Mouse (Mus musculus) lung, embryonic 14.5 days (tissue): ENCODE data around the gene Iars2. TPM values are rescaled to one million over a fixed set of nuclear protein-coding genes. Genes with fewer than 3 reads are reported as not detected.

Experiments
- ATAC-seq: fragments of 200-750 bp; cut with Nextera tagmentation; 2 replicates; pipeline ENCODE4 v1.8.0; 2017; ENCODE audit warnings: mild to moderate bottlenecking, moderate TSS enrichment, moderate library complexity; ENCODE audit not compliant: insufficient read depth
- DNase-seq: peaks from one replicate; pipeline ENCODE4 v3.0.0-alpha.2; 2015
- H3K27ac ChIP-seq: fragments of 300-500 bp; sonication (generic); 2 replicates; pipeline ENCODE4 v1.5.1; 2014; ENCODE audit warnings: low read depth, mild to moderate bottlenecking, moderate library complexity
- H3K27me3 ChIP-seq: fragments of 300-500 bp; sonication (generic); 2 replicates; pipeline ENCODE4 v1.6.1; 2014; ENCODE audit warnings: low read length, control low read depth; ENCODE audit not compliant: insufficient read depth
- H3K36me3 ChIP-seq: fragments of 300-500 bp; sonication (generic); 2 replicates; pipeline ENCODE4 v1.6.1; 2014; ENCODE audit warnings: control low read depth; ENCODE audit not compliant: insufficient read depth
- H3K4me1 ChIP-seq: fragments of 300-500 bp; sonication (generic); 2 replicates; pipeline ENCODE4 v1.6.1; 2014; ENCODE audit warnings: antibody characterized with exemption, control low read depth; ENCODE audit not compliant: insufficient read depth
- H3K4me2 ChIP-seq: fragments of 300-500 bp; sonication (generic); 2 replicates; pipeline ENCODE4 v1.6.1; 2014; ENCODE audit warnings: mild to moderate bottlenecking
- H3K4me3 ChIP-seq: fragments of 300-500 bp; sonication (generic); 2 replicates; pipeline ENCODE4 v1.5.1; 2014; ENCODE audit warnings: low read depth, low read length
- H3K9ac ChIP-seq: fragments of 300-500 bp; sonication (generic); 2 replicates; pipeline ENCODE4 v1.6.1; 2014
- H3K9me3 ChIP-seq: fragments of 300-500 bp; sonication (generic); 2 replicates; pipeline ENCODE4 v1.6.1; 2016; ENCODE audit warnings: low read depth, low read length, control low read depth
- CTCF ChIP-seq: IDR thresholded peaks from 2 replicates; pipeline ENCODE4 v1.5.1; 2016; ENCODE audit warnings: antibody characterized with exemption, low read depth
- WGBS: fragments of 180-500 bp; shearing (Covaris S2); extraction: QIAGEN DNeasy Blood & Tissue Kit; methylation state at CpG from one replicate; pipeline ENCODE4 v1.1.7; 2014; 5-methylcytosine and 5-hydroxymethylcytosine counted together
- polyA plus RNA-seq: library from polyadenylated mRNA; unstranded; fragments of >200 nt; fragmentation: Nextera tagmentation; extraction: Ambion mirVana; gene quantifications from 2 replicates; pipeline ENCODE4 v1.2.1, GENCODE M21; 2014

Iars2 gene
- polyA plus RNA-seq, 1 experiment from 2014 or later = 33.5 TPM

DNA sequence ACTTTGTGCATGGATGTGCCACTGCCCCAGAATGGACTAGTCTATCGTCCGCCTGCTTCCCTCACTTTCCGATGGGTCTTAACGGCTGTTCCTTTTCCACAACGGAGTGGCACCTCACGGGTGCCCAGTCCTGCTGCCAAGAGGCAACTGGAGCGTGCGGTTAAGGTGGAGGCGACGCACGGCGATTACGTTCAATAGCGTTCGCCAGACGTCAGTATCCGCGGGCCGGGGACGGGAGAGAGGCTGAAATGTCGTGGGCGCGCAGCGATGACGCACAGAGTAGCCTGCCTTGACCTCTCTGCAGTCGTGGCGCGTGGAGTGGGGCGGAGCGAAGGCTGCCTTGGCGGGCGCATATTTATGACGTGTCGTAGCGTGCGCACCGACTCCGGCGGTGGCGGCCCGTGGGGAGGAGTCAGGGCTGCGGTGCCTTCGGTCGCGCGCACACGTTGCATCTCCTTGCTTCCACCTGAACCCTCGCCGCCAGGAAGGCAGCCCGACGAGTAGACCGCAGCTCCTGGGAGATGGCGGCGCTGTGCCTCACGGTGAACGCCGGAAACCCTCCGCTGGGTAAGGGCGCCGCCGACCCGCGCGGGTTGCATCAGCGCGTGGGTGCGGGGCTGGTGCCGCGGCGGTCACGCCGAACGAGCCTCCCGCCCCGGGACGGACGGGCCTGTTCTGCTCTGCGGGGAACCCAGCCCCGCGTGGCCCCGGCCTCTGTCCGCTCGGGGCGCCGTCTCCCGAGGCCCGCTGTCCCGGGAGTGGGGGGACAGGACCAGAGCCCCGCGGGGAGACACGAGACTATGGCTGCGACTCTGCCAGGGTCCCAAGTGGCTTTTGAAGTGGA, 33.7 kb upstream of the Iars2 start, which contains the start of gene Eprs:
TSS of gene Eprs (plus strand) at position 368 of the 844 bp plus-strand sequence.
- Histone ChIP-seq H3K27me3 (no peaks in the 10 kb centered on the region), H3K4me1 (peaks cover 9% of the 10 kb centered on the region; the same call in 1 of the 2 replicates), H3K27ac (peak within 1 kb of the TSS; percentile 95), H3K9ac (peak within 1 kb of the TSS; percentile 91), H3K9me3 (no peaks in the 10 kb centered on the region), H3K4me2 (peak within 1 kb of the TSS; percentile 92), H3K36me3 (peaks cover 22% of the 10 kb centered on the region), H3K4me3 (peak within 1 kb of the TSS; percentile 99)
- WGBS = under 1% methylated on average over 91 of the region's 92 CpGs
- no peak for TF ChIP-seq CTCF
- peak; percentile 100 for DNase-seq
- peak; percentile 96 for ATAC-seq

GRCm38 (mm10) chr1:185358211-185358610, 29.0 kb upstream of the Iars2 start:
- Histone ChIP-seq H3K4me1 (no peaks in the 10 kb centered on the region), H3K9ac (no peak overlapping the region), H3K9me3 (no peaks in the 10 kb centered on the region), H3K27me3 (no peaks in the 10 kb centered on the region), H3K4me2 (no peak overlapping the region), H3K36me3 (peaks cover 37% of the 10 kb centered on the region), H3K4me3 (no peak overlapping the region), H3K27ac (no peak overlapping the region)
- TF ChIP-seq CTCF = no peak
- WGBS = 82% methylated on average over 4 of the region's 4 CpGs
- ATAC-seq (no peak), DNase-seq (no peak)

DNA sequence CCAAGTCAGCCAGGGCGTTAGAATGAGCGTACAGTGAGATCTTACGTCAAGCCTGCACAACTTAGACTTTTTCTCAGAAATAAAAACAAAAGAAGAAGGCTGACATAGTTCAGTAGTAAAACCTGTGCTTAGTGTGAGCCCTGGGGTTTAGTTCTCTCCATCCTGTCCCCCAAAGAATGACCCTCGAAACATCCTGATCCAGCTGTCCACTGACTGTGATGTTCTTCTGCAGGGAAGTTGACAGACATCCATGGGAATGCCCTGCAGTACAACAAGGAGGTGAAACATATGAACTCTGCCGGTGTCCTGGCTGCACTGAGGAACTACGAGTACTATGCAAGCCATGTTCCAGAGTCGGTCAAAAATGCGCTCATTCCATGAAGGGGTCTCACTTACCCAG, 27.1 kb upstream of the Iars2 start:
- Histone ChIP-seq H3K4me3 (no peak overlapping the region), H3K27me3 (no peaks in the 10 kb centered on the region), H3K9me3 (no peaks in the 10 kb centered on the region), H3K4me2 (no peak overlapping the region), H3K4me1 (no peaks in the 10 kb centered on the region), H3K27ac (no peak overlapping the region), H3K36me3 (peaks cover 55% of the 10 kb centered on the region), H3K9ac (no peak overlapping the region)
- TF ChIP-seq CTCF = no peak
- no peak for DNase-seq
- no peak for ATAC-seq
- WGBS = 96% methylated on average over 8 of the region's 8 CpGs

- ATAC-seq = no peak
- H3K36me3 ChIP-seq = peaks cover 68% of the 10 kb centered on the region
- H3K9ac ChIP-seq = no peak overlapping the region
- no peak for DNase-seq
- WGBS = 75% methylated on average over 4 of the region's 4 CpGs
- H3K27ac ChIP-seq = no peak overlapping the region
- H3K4me2 ChIP-seq = no peak overlapping the region
- no peak for TF ChIP-seq CTCF
- H3K4me3 ChIP-seq = no peak overlapping the region
- H3K4me1 ChIP-seq = no peaks in the 10 kb centered on the region
- no peaks in the 10 kb centered on the region for H3K9me3 ChIP-seq
- H3K27me3 ChIP-seq = no peaks in the 10 kb centered on the region
These were observed 25.5 kb upstream of the Iars2 start for GRCm38 (mm10) chr1:185354731-185355130.

GRCm38 (mm10) chr1:185353351-185353750, 24.2 kb upstream of the Iars2 start:
- Histone ChIP-seq H3K36me3 (peaks cover 69% of the 10 kb centered on the region), H3K27ac (no peak overlapping the region), H3K9ac (no peak overlapping the region), H3K9me3 (no peaks in the 10 kb centered on the region), H3K4me1 (no peaks in the 10 kb centered on the region), H3K4me3 (no peak overlapping the region), H3K4me2 (no peak overlapping the region), H3K27me3 (no peaks in the 10 kb centered on the region)
- DNase-seq (no peak), ATAC-seq (no peak)
- no peak for TF ChIP-seq CTCF
- 95% methylated on average over 8 of the region's 8 CpGs for WGBS

DNA sequence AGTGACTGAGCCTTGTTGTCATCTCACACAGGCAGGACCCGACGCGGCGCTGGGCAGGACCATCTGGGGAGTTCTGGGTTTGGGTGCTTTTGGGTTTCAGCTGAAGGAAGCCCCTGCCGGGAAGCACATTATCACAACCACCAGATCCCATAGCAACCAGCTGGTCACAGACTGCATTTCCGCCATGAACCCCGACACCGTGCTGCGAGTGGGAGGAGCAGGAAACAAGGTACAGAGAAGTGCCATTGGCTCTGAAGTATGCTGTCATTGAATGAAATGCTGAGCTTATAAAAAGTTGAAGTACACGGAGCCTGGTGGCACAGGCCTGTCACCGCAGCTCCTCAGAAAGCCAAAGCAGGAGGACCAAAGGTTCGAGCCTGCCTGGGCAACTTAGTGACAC, 23.0 kb upstream of the Iars2 start:
- no peak overlapping the region for H3K4me3 ChIP-seq
- TF ChIP-seq CTCF = no peak
- DNase-seq (no peak), ATAC-seq (no peak)
- WGBS = 88% methylated on average over 12 of the region's 12 CpGs
- no peaks in the 10 kb centered on the region for H3K9me3 ChIP-seq
- no peak overlapping the region for H3K27ac ChIP-seq
- H3K9ac ChIP-seq = no peak overlapping the region
- peaks cover 72% of the 10 kb centered on the region for H3K36me3 ChIP-seq
- H3K4me2 ChIP-seq = no peak overlapping the region
- H3K4me1 ChIP-seq = no peaks in the 10 kb centered on the region
- no peaks in the 10 kb centered on the region for H3K27me3 ChIP-seq

GRCm38 (mm10) chr1:185350611-185351010, 21.4 kb upstream of the Iars2 start:
- Histone ChIP-seq H3K27me3 (no peaks in the 10 kb centered on the region), H3K9ac (no peak overlapping the region), H3K4me2 (no peak overlapping the region), H3K36me3 (peaks cover 79% of the 10 kb centered on the region), H3K27ac (no peak overlapping the region), H3K4me3 (no peak overlapping the region), H3K9me3 (no peaks in the 10 kb centered on the region), H3K4me1 (no peaks in the 10 kb centered on the region)
- DNase-seq = no peak
- ATAC-seq = no peak
- 94% methylated on average over 4 of the region's 4 CpGs for WGBS
- TF ChIP-seq CTCF = no peak
